Mouse (Mus musculus) small intestine, adult 2 months (tissue): ENCODE data around the gene Foxo3. TPM values are rescaled to one million over a fixed set of nuclear protein-coding genes. Genes with fewer than 3 reads are reported as not detected.

Experiments
- H3K27ac ChIP-seq: fragments of 200-500 bp; 2 replicates; pipeline ENCODE4 v1.5.1; 2012; ENCODE audit warnings: low read depth, low read length, control low read depth, inconsistent platforms; ENCODE audit not compliant: insufficient read depth
- H3K27me3 ChIP-seq: fragments of 200-500 bp; 2 replicates; pipeline ENCODE4 v1.6.1; 2012; ENCODE audit warnings: mild to moderate bottlenecking, moderate library complexity, low read length, inconsistent platforms; ENCODE audit not compliant: control insufficient read depth, insufficient read depth
- H3K36me3 ChIP-seq: fragments of 200-500 bp; 2 replicates; pipeline ENCODE4 v1.6.1; 2012; ENCODE audit warnings: mild to moderate bottlenecking, low read length, control low read depth, inconsistent platforms; ENCODE audit not compliant: control insufficient read depth, insufficient read depth
- H3K4me1 ChIP-seq: fragments of 200-500 bp; 2 replicates; pipeline ENCODE4 v1.6.1; 2012; ENCODE audit warnings: low read length, inconsistent platforms, mixed read lengths; ENCODE audit not compliant: control insufficient read depth, insufficient read depth, insufficient read length
- H3K4me3 ChIP-seq: fragments of 200-500 bp; 2 replicates; pipeline ENCODE4 v1.5.1; 2012; ENCODE audit warnings: low read depth, mild to moderate bottlenecking, control low read depth, inconsistent platforms, low read length, moderate library complexity
- CTCF ChIP-seq: fragments of 200-500 bp; IDR thresholded peaks from 2 replicates; pipeline ENCODE4 v1.5.1; 2012; ENCODE audit warnings: low read depth, mild to moderate bottlenecking, control low read depth, inconsistent platforms, low read length, moderate library complexity, mixed read lengths; ENCODE audit not compliant: insufficient replicate concordance, insufficient read length; ENCODE audit errors: extremely low read depth
- POLR2A ChIP-seq: fragments of 200-500 bp; IDR thresholded peaks from 2 replicates; pipeline ENCODE4 v1.6.1; 2012; ENCODE audit warnings: low read depth, mild to moderate bottlenecking, control low read depth, inconsistent platforms, low read length, moderate library complexity
- WGBS: fragments of 180-500 bp; shearing (Covaris S2); methylation state at CpG from one replicate; pipeline ENCODE4 v1.1.7; 2018; 5-methylcytosine and 5-hydroxymethylcytosine counted together
- polyA plus RNA-seq: library from polyadenylated mRNA; depleted of rRNA; stranded (reverse); fragments of >200 nt; gene quantifications from 2 replicates; pipeline ENCODE4 v1.2.3, GENCODE M21; 2012; rRNA removed

The Foxo3 gene
- polyA plus RNA-seq, result 25.5 and 49.5 TPM in 2 replicates

DNA sequence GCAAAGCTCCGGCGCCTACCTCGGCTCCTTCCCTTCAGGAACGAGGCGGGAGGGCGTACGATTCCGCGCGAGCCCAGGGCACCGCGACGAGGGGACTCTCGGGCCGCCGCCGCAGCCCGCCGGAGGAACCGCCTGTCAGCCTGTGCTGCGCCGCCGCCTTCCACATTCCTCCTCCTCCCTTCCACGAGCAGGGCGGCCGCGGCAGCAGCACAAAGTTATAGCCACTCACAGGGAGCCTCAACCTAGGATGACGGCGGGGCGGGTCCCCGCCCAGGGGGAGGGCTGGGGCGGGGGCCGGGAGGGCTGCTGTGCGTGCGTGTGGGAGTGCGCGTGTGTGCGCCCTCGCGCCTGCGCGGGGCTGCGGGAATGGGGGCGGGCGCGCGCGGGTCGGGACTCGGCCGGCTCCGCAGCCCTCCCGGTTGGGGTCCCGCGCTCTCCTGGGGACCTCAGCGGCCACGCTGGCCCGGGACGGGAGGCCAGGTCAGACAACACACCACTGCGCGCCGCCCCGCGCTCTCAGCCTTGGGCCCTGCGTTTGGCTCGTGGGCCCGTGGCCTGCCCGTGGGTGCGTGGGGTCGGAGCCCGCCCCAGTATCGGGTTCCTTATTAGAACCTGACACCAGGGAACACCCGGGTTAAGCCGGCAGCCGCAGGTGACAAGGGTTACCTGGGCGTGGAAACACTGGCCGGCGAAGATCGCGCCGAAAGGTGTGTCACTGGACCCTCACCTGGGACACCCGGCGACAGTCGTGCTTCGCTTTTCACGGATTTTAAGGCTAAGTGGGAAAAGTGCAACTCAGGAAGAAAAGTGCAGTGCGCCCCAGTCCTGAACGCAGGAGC lies at the start of gene Foxo3:
Foxo3 (minus strand) TSS at position 249 of the 839 bp plus-strand sequence.
- no peaks in the 10 kb centered on the region for H3K27me3 ChIP-seq
- peaks cover 20% of the 10 kb centered on the region for H3K4me1 ChIP-seq
- H3K4me3 ChIP-seq, result peak within 1 kb of the TSS; percentile 97
- TF ChIP-seq POLR2A (peak; percentile 98), CTCF (0 out of 2 replicates have a peak, but pooled peaks have one; percentile 5)
- H3K36me3 ChIP-seq, result peaks cover 8% of the 10 kb centered on the region; the same call in 1 of the 2 replicates
- WGBS, result under 1% methylated on average over 87 of the region's 88 CpGs
- H3K27ac ChIP-seq, result peak within 1 kb of the TSS; percentile 95

- Histone ChIP-seq H3K27ac (no peak overlapping the region), H3K4me3 (no peak overlapping the region), H3K36me3 (no peaks in the 10 kb centered on the region; the same call in 1 of the 2 replicates), H3K4me1 (no peaks in the 10 kb centered on the region), H3K27me3 (no peaks in the 10 kb centered on the region)
- WGBS, result 49% methylated on average over 10 of the region's 10 CpGs
- TF ChIP-seq CTCF, result no peak
- TF ChIP-seq POLR2A, result no peak
Measured at GRCm38 (mm10) chr10:42325305-42325704, 48.8 kb upstream of the Foxo3 start.

GRCm38 (mm10) chr10:42323978-42324377 lies 47.4 kb upstream of the Foxo3 start:
- Histone ChIP-seq H3K4me1 (no peaks in the 10 kb centered on the region), H3K4me3 (no peak overlapping the region), H3K27ac (no peak overlapping the region), H3K36me3 (no peaks in the 10 kb centered on the region; the same call in 1 of the 2 replicates), H3K27me3 (no peaks in the 10 kb centered on the region)
- TF ChIP-seq POLR2A (no peak), CTCF (no peak)

DNA sequence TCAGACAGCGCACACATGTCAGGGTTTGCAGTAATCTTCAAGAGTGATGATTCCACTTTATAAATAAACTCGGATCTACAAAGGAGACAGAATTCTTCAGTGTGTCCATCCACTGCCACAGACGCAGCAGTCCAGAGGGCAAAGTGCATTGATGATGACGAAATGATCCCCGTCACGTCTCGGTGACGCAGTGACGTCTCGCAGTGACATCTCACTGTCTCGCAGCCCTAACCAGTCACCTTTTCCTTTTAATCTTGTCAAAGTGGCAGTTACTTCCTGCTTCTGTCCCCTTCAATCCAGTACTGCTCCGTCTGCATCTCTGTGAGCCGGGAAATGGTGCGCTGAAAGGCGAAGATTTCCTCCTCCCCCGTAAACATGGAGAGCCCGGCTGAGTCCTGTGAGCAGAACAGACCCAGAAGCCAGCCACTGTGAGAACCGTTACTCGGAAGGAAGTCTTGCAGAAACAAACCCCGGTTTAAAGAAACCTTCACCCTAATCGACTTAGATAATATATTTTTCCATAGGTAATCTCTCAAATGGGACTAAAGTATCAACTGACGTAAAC lies 36.7 kb upstream of the Foxo3 start:
- WGBS, result 76% methylated on average over 22 of the region's 22 CpGs
- TF ChIP-seq POLR2A, result no peak
- TF ChIP-seq CTCF, result no peak
- no peaks in the 10 kb centered on the region for H3K4me1 ChIP-seq
- H3K27ac ChIP-seq, result no peak overlapping the region
- no peaks in the 10 kb centered on the region for H3K27me3 ChIP-seq
- no peak overlapping the region for H3K4me3 ChIP-seq
- H3K36me3 ChIP-seq, result peaks cover 18% of the 10 kb centered on the region

GRCm38 (mm10) chr10:42312557-42312956 lies 36.0 kb upstream of the Foxo3 start:
- no peaks in the 10 kb centered on the region for H3K4me1 ChIP-seq
- H3K27me3 ChIP-seq, result no peaks in the 10 kb centered on the region
- peaks cover 13% of the 10 kb centered on the region for H3K36me3 ChIP-seq
- WGBS, result 67% methylated on average over 1 of the region's 1 CpGs
- no peak overlapping the region for H3K27ac ChIP-seq
- H3K4me3 ChIP-seq, result no peak overlapping the region
- no peak for TF ChIP-seq CTCF
- no peak for TF ChIP-seq POLR2A

- 44% methylated on average over 8 of the region's 8 CpGs for WGBS
- Histone ChIP-seq H3K27me3 (no peaks in the 10 kb centered on the region), H3K4me1 (no peaks in the 10 kb centered on the region), H3K4me3 (no peak overlapping the region), H3K27ac (no peak overlapping the region), H3K36me3 (peaks cover 6% of the 10 kb centered on the region; the same call in 1 of the 2 replicates)
- TF ChIP-seq CTCF, result no peak
- no peak for TF ChIP-seq POLR2A
Measured at GRCm38 (mm10) chr10:42308687-42308987, 32.1 kb upstream of the Foxo3 start.

- H3K36me3 ChIP-seq, result peaks cover 3% of the 10 kb centered on the region; the same call in 1 of the 2 replicates
- 15% methylated on average over 20 of the region's 20 CpGs for WGBS
- no peak overlapping the region for H3K27ac ChIP-seq
- TF ChIP-seq POLR2A (no peak), CTCF (peak; percentile 70; the same call in 1 of the 2 replicates)
- H3K4me3 ChIP-seq, result peak overlapping the region; percentile 36; the same call in 1 of the 2 replicates
- no peaks in the 10 kb centered on the region for H3K4me1 ChIP-seq
- H3K27me3 ChIP-seq, result no peaks in the 10 kb centered on the region
Measured at GRCm38 (mm10) chr10:42307980-42308686, 31.6 kb upstream of the Foxo3 start.
